Mouse (Mus musculus): ENCODE data around the gene Mapk14. TPM values are rescaled to one million over a fixed set of nuclear protein-coding genes. Genes with fewer than 3 reads are reported as not detected.

Mapk14 gene
- polyA plus RNA-seq, 1 experiment from 2014 or later: 77.9 TPM

- in situ Hi-C loops (cut with MboI; ENCODE audit: low pct_unique_long_range_greater_than_20kb): no loop called here
- ATAC-seq (no peak), DNase-seq (ENCODE audit: low read depth, low spot score) (no peak)
- TF ChIP-seq CTCF (IDR thresholded peaks at IDR 0.05): no peak
- POLR2A ChIA-PET: no interaction called here
- H3K27me3 ChIP-seq: peaks cover 3% of the 10 kb centered on the region
- CTCF ChIA-PET: no interaction called here
Measured at GRCm38 (mm10) chr17:28684631-28685030, 6.5 kb upstream of the Mapk14 start.

DNA sequence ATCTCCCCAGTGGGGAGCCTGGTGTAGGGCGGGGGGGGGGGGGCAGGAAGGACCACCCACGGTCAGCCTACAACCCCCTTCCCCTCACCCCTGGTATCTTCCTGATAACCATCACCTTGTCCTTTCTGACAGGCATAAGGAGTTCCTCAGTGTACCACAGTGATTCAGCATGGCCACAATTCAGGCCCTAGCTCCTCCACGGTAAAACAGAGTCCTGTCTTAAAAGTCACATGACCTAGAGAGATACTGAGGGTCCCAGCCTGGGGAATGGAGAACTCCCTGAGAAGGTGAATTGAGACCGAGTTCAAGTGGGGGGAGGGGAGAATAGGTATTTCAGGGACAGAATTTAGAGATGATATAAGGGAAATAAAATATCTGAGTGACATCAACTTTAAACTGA is 3.8 kb upstream of the Mapk14 start:
- no peak for TF ChIP-seq CTCF (IDR thresholded peaks at IDR 0.05)
- ChIA-PET CTCF (interaction anchor here (1.0 kb wide), 1 partner anchor 74 kb away, joined by 3 read pairs; no protein-coding TSS in a partner anchor), POLR2A (interaction anchor here (0.6 kb wide), 1 partner anchor 113 kb away, joined by 4 read pairs; no protein-coding TSS in a partner anchor)
- H3K27me3 ChIP-seq: no peaks in the 10 kb centered on the region
- ATAC-seq: no peak
- in situ Hi-C loops (cut with MboI; ENCODE audit: low pct_unique_long_range_greater_than_20kb): no loop called here
- no peak for DNase-seq (ENCODE audit: low read depth, low spot score)

DNA sequence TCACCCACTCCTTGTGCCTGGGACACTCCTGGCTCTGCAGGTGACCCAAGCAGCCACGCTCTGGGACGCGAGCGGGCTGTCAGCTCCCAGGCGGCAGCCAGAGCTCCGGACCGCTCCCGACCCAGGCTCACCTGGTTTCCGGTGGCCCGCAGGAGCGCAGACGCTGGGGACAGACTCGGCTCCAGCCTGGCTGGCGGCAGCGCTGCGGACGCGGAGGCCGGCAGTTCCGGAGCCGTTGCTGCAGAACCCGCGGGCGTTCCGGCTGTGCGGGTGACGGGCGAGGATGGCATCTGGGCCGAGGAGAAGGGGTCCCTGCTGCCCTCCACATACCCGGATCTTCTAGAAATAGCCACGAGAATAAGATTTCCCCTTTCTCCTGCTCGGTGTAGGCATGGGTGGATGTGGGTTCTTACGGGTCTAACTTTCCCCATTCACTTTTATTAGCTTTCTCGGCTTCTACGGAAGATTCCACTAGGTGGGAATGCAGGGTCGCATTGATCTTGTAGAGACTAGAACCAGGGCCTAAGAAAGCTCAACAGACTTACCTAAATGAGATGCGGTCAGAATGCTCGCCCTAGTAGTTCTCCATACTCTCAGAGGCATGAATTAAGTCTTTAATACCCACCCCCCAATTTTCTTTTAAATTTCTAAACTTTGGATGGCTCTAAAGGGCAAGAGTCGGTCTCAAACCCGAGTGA is 1.4 kb upstream of the Mapk14 start, which contains the start of gene Slc26a8:
TSS of gene Slc26a8 (minus strand) at position 648 of the 698 bp plus-strand sequence.
- DNase-seq (ENCODE audit: low read depth, low spot score) (no peak), ATAC-seq (no peak)
- POLR2A ChIA-PET: interaction anchor here (0.6 kb wide), 1 partner anchor 77 kb away, joined by 6 read pairs; no protein-coding TSS in a partner anchor
- in situ Hi-C loops (cut with MboI; ENCODE audit: low pct_unique_long_range_greater_than_20kb): no loop called here
- no peak for TF ChIP-seq CTCF (IDR thresholded peaks at IDR 0.05)
- CTCF ChIA-PET: interaction anchor here (1.7 to 2.7 kb wide), 2 partner anchors 12 to 72 kb away, joined by 4 to 6 read pairs; no protein-coding TSS in a partner anchor
- no peaks in the 10 kb centered on the region for H3K27me3 ChIP-seq

DNA sequence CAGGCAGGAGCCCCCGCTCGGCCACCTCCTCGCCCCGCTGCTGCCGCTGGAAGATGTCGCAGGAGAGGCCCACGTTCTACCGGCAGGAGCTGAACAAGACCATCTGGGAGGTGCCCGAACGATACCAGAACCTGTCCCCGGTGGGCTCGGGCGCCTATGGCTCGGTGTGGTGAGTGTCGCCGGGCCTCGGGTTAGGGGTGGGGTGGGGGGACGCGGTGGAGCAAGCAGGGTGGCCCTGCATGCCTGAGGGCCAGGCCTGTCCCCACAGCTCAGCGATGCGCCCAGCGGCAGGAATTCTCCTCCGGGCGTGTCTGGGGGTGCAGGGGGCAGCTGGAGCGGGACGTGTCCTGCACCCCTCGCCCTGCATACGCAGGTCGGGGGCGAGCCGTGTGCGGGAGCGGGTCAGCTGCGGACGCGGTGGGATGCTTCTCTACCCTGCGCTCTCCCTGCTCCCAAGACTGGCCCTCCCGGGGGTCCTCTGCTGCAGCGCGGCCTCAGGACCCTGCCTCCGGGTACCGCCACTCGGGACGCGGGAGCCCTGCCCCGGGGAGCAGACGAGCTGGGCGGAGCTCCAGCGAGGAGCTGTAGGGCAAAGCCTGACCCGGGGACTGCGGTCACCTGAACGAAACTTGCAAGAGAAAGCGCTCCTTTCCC is 685 bp downstream of the Mapk14 start:
- in situ Hi-C loops (cut with MboI; ENCODE audit: low pct_unique_long_range_greater_than_20kb): no loop called here
- POLR2A ChIA-PET: interaction anchor here (0.7 to 1.8 kb wide), 4 partner anchors 12 to 109 kb away, joined by 3 to 5 read pairs (median 5); partner anchors contain the start of gene Brpf3
- CTCF ChIA-PET: interaction anchor here (1.3 to 2.7 kb wide), 9 partner anchors 10 to 235 kb away, joined by 3 to 9 read pairs (median 4); no protein-coding TSS in a partner anchor
- DNase-seq (ENCODE audit: low read depth, low spot score) (no peak), ATAC-seq (peak; percentile 42)
- TF ChIP-seq CTCF (IDR thresholded peaks at IDR 0.05): peak; percentile 33
- H3K27me3 ChIP-seq: no peaks in the 10 kb centered on the region

- ATAC-seq: no peak
- TF ChIP-seq CTCF (IDR thresholded peaks at IDR 0.05): no peak
- no peaks in the 10 kb centered on the region for H3K27me3 ChIP-seq
- DNase-seq (ENCODE audit: low read depth, low spot score): no peak
- in situ Hi-C loops (cut with MboI; ENCODE audit: low pct_unique_long_range_greater_than_20kb): no loop called here
- ChIA-PET POLR2A (interaction anchor here (0.7 to 1.8 kb wide), 4 partner anchors 12 to 109 kb away, joined by 3 to 5 read pairs (median 5); partner anchors contain the start of gene Brpf3), CTCF (interaction anchor here (1.3 to 2.5 kb wide), 5 partner anchors 13 to 235 kb away, joined by 3 to 9 read pairs (median 4); no protein-coding TSS in a partner anchor)
Measured at GRCm38 (mm10) chr17:28692341-28692710, 1.2 kb downstream of the Mapk14 start.

- POLR2A ChIA-PET: interaction anchor here (1.1 to 1.8 kb wide), 2 partner anchors 11 to 108 kb away, joined by 3 to 5 read pairs; no protein-coding TSS in a partner anchor
- in situ Hi-C loops (cut with MboI; ENCODE audit: low pct_unique_long_range_greater_than_20kb): no loop called here
- CTCF ChIA-PET: interaction anchor here (1.3 to 2.5 kb wide), 5 partner anchors 12 to 234 kb away, joined by 3 to 9 read pairs (median 4); no protein-coding TSS in a partner anchor
- TF ChIP-seq CTCF (IDR thresholded peaks at IDR 0.05): no peak
- no peaks in the 10 kb centered on the region for H3K27me3 ChIP-seq
- DNase-seq (ENCODE audit: low read depth, low spot score): no peak
- ATAC-seq: no peak
Measured at GRCm38 (mm10) chr17:28693086-28693485, 2.0 kb downstream of the Mapk14 start.

GRCm38 (mm10) chr17:28694078-28694477 is 2.9 kb downstream of the Mapk14 start:
- H3K27me3 ChIP-seq: no peaks in the 10 kb centered on the region
- ATAC-seq (no peak), DNase-seq (ENCODE audit: low read depth, low spot score) (no peak)
- CTCF ChIA-PET: interaction anchor here (2.4 kb wide), 1 partner anchor 45 kb away, joined by 9 read pairs; no protein-coding TSS in a partner anchor
- in situ Hi-C loops (cut with MboI; ENCODE audit: low pct_unique_long_range_greater_than_20kb): no loop called here
- POLR2A ChIA-PET: interaction anchor here (1.1 kb wide), 1 partner anchor 107 kb away, joined by 3 read pairs; no protein-coding TSS in a partner anchor
- no peak for TF ChIP-seq CTCF (IDR thresholded peaks at IDR 0.05)

GRCm38 (mm10) chr17:28694832-28695231 is 3.7 kb downstream of the Mapk14 start:
- POLR2A ChIA-PET: no interaction called here

DNA sequence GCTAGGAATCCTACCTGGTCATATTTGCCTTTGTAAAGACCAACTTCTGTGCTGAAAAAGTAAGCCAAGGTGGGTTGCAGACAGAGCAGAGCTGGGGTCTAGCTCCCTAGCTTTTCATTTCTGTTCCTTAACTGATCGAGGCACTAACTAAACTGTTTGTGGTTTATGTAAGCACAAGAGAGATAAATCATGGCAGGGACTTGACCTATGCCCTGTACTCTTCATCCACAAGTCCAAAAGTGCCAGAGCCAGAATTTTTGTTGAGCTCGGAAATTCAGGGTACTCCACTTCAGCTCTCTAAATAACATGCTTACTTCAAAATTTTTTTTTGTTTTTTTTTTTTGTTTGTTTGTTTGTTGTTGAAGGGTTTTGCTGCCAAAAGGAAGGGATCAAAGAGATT is 5.5 kb downstream of the Mapk14 start:
- no peaks in the 10 kb centered on the region for H3K27me3 ChIP-seq
- ChIA-PET POLR2A (no interaction called here), CTCF (interaction anchor here (1.2 kb wide), 1 partner anchor 14 kb away, joined by 5 read pairs; no protein-coding TSS in a partner anchor)
- in situ Hi-C loops (cut with MboI; ENCODE audit: low pct_unique_long_range_greater_than_20kb): no loop called here
- TF ChIP-seq CTCF (IDR thresholded peaks at IDR 0.05): no peak
- ATAC-seq: no peak
- no peak for DNase-seq (ENCODE audit: low read depth, low spot score)

More at GRCm38 (mm10) chr17:28694832-28695231, 3.7 kb downstream of the Mapk14 start:
- DNase-seq (ENCODE audit: low read depth, low spot score): no peak
- no peak for ATAC-seq
- H3K27me3 ChIP-seq: no peaks in the 10 kb centered on the region
- in situ Hi-C loops (cut with MboI; ENCODE audit: low pct_unique_long_range_greater_than_20kb): no loop called here
- CTCF ChIA-PET: interaction anchor here (1.2 kb wide), 1 partner anchor 12 kb away, joined by 3 read pairs; no protein-coding TSS in a partner anchor
- no peak for TF ChIP-seq CTCF (IDR thresholded peaks at IDR 0.05)

All from Patski (cell line).